Mouse (Mus musculus): ENCODE data around the gene Ppp2r5e. TPM values are rescaled to one million over a fixed set of nuclear protein-coding genes. Genes with fewer than 3 reads are reported as not detected.
A peak's percentile ranks its signal among the peaks of the same experiment; 100 is the strongest.

Gene Ppp2r5e
- polyA plus RNA-seq, 1 experiment from 2014 or later = 8.5 TPM

DNA sequence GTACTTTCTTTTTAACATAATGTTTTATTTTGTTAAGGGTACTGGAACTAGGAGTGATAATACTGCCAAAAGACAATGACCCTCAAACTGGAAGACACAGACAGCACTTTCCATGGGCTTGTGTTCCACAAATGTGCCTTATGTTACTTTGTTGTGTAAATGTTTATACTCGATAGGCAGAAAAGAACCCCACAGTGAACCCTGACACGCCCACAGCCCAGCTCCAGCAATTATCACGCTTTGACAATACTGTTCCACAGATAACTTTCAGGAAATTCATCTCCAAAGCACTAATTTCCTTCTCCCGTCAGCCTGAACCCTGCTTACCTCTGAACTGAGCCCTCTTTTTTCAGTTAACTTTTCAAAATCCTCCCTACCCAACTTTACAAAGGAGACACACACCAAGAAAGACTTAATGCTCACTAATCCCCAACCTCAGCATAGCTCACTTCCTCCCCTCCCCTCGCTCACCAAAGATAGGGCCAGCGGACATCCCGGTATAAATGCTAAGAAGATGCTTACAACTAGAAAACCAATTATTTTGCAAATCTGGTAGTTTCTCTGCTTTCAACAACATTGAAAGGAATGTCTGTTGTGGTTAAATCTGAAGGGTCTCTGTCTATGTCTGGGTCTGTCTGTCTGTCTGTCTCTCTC lies 58.9 kb downstream of the Ppp2r5e start:
- Histone ChIP-seq H3K27ac (replicated peaks) (peak overlapping the region; percentile 40), H3K4me1 (peaks cover 65% of the 10 kb centered on the region), H3K4me3 (no peak overlapping the region), H3K27me3 (replicated peaks) (no peaks in the 10 kb centered on the region), H3K9me3 (no peaks in the 10 kb centered on the region), H3K36me3 (no peaks in the 10 kb centered on the region), H3K4me2 (no peak overlapping the region), H3K9ac (no peak overlapping the region)
- ATAC-seq (ENCODE audit: extremely low read depth, insufficient number of reproducible peaks, low FRiP score, low TSS enrichment) = no peak
- 45% methylated on average over 7 of the region's 7 CpGs for WGBS

DNA sequence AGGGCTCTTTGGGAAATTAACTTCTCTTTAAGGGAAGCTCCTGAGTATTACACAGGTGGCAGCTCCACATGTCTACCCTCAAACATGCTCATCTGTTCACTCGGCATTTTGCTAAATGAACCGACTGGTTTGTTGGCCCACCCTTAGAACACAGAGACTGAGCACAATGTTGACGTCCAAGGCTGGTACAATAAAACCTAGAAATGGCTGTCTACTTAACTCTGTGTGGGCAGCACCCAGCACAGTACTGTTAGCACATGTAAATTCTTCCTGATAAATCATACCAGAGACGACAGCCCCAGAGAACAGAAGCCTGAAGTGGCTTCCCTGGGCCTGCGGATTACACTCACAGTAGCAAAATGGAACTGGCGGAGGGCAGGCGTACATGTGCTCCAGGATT lies 59.5 kb downstream of the Ppp2r5e start:
- no peak overlapping the region for H3K4me3 ChIP-seq
- no peaks in the 10 kb centered on the region for H3K36me3 ChIP-seq
- no peak for ATAC-seq (ENCODE audit: extremely low read depth, insufficient number of reproducible peaks, low FRiP score, low TSS enrichment)
- H3K27me3 ChIP-seq (replicated peaks) = no peaks in the 10 kb centered on the region
- no peak overlapping the region for H3K9ac ChIP-seq
- no peak overlapping the region for H3K4me2 ChIP-seq
- H3K4me1 ChIP-seq = peaks cover 65% of the 10 kb centered on the region
- 72% methylated on average over 7 of the region's 7 CpGs for whole genome bisulfite sequencing
- no peaks in the 10 kb centered on the region for H3K9me3 ChIP-seq
- peak overlapping the region; percentile 40 for H3K27ac ChIP-seq (replicated peaks)

DNA sequence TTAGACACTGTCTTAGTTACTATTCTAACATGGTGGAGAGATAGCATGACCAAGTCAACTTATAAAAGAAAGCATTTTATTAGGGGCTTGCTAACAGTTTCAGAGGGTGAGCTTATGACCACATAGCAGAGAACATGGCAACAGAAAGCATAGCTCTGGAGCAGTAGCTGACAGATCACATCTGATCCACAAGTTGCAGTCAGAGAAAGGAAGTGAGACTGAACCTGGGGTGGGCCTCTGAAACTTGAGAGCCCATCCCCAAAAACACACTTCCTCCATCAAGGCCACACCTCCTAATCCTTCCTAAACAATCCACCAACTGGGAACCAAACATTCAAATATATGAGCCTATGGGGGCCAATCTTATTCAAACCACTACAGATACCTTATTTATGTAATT lies 62.9 kb downstream of the Ppp2r5e start:
- H3K9me3 ChIP-seq = no peaks in the 10 kb centered on the region
- no peak overlapping the region for H3K9ac ChIP-seq
- no peak for ATAC-seq (ENCODE audit: extremely low read depth, insufficient number of reproducible peaks, low FRiP score, low TSS enrichment)
- no peak overlapping the region for H3K27ac ChIP-seq (replicated peaks)
- H3K27me3 ChIP-seq (replicated peaks) = no peaks in the 10 kb centered on the region
- H3K4me2 ChIP-seq = no peak overlapping the region
- peaks cover 73% of the 10 kb centered on the region for H3K4me1 ChIP-seq
- no peaks in the 10 kb centered on the region for H3K36me3 ChIP-seq
- H3K4me3 ChIP-seq = no peak overlapping the region

DNA sequence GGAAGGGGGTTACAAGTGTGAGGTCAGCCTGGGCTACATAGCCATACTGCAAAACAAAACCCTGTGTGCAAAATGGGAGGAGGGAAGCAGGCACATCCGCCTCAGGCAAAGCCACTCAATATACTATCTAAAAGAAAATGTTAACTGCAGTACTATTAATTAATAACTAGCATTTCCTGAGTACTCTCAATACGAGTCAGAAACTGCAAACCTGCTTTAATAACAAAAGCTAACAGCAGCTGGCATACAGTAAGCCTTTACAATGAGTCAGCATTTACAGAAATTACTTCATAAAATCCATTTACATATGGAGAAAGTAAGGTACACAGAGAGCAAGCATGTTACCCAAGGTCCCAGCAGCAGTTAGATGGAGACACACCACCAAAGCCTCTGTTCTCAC lies 64.2 kb downstream of the Ppp2r5e start:
- Histone ChIP-seq H3K27ac (replicated peaks) (no peak overlapping the region), H3K4me3 (no peak overlapping the region), H3K27me3 (replicated peaks) (no peaks in the 10 kb centered on the region), H3K4me1 (peaks cover 66% of the 10 kb centered on the region), H3K9me3 (no peaks in the 10 kb centered on the region), H3K36me3 (no peaks in the 10 kb centered on the region), H3K9ac (no peak overlapping the region), H3K4me2 (no peak overlapping the region)
- WGBS = 79% methylated on average over 2 of the region's 2 CpGs
- no peak for ATAC-seq (ENCODE audit: extremely low read depth, insufficient number of reproducible peaks, low FRiP score, low TSS enrichment)

DNA sequence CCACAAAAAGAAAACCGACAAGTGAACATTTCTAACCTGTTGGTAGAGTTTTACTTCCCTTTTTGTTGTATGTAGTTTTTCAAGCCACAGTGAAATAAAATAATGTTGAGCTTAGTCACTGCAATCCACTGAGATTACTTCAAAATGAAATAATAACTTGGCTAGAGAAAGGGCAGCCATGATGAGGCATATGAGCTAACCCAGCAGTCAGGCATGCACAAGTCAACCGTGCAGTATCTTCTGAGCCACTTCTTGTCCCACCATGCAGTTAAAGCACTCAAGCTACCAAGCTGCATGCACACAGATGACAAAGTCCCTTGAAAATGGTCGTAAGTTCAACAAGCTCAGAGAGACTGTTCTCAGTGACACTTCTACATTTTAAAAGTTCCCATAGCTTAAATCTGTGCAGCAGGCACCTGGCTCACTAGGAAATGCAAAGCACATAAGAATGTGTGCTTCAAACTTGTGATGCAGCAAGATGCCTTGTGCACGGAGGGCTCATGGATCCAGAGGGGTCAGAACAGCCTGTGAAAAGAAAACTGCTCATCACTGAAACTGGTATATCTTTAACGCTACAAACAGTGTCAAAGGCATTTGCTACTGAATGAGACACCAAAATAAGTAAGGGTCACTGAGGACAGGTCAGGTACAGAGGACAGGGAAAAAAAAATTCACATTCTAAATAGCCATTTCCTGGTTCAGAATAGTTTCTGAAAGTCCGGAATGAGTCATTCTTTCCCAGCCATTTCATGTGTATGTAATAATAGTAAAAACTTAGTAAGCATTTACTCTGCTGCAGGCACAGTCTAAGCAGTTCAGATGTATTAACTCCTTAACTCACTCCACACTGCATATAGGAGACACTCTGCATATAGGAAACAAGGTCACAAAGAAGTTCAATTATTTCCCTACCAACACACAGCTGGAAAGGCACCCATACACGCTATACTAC lies 66.9 kb downstream of the Ppp2r5e start:
- H3K27ac ChIP-seq (replicated peaks) = peak overlapping the region; percentile 51

DNA sequence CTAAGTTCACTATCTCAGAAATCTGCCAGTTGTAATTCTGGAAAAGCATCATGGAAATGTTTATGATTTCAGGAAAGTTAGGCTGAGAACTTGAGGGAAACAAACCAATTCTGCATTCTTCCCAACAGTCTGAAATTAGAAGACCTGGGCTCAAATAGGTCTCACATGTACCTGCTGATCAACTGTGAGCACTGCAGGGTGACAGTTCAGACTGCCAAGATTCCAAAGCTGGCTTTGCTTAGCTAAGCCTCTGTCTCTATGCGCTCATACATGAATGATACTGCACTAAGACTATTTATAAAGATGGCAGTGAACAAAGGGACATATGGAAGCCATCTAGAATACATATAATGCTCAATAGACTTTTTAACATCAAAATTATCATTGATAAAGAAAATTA lies 67.7 kb downstream of the Ppp2r5e start:
- Histone ChIP-seq H3K4me2 (no peak overlapping the region), H3K4me3 (no peak overlapping the region), H3K36me3 (peaks cover 5% of the 10 kb centered on the region; the same call in 1 of the 2 replicates), H3K27me3 (replicated peaks) (no peaks in the 10 kb centered on the region), H3K9ac (no peak overlapping the region), H3K4me1 (peaks cover 49% of the 10 kb centered on the region), H3K9me3 (no peaks in the 10 kb centered on the region), H3K27ac (replicated peaks) (no peak overlapping the region)
- ATAC-seq (ENCODE audit: extremely low read depth, insufficient number of reproducible peaks, low FRiP score, low TSS enrichment) = no peak
- 65% methylated on average over 1 of the region's 1 CpGs for WGBS

More for the DNA sequence above, 66.9 kb downstream of the Ppp2r5e start:
- peaks cover 46% of the 10 kb centered on the region for H3K4me1 ChIP-seq
- no peak overlapping the region for H3K9ac ChIP-seq
- no peak overlapping the region for H3K4me3 ChIP-seq
- no peak for ATAC-seq (ENCODE audit: extremely low read depth, insufficient number of reproducible peaks, low FRiP score, low TSS enrichment)
- WGBS = 65% methylated on average over 7 of the region's 7 CpGs
- H3K27me3 ChIP-seq (replicated peaks) = no peaks in the 10 kb centered on the region
- H3K9me3 ChIP-seq = no peaks in the 10 kb centered on the region
- H3K36me3 ChIP-seq = peaks cover 5% of the 10 kb centered on the region; the same call in 1 of the 2 replicates
- H3K4me2 ChIP-seq = no peak overlapping the region

DNA sequence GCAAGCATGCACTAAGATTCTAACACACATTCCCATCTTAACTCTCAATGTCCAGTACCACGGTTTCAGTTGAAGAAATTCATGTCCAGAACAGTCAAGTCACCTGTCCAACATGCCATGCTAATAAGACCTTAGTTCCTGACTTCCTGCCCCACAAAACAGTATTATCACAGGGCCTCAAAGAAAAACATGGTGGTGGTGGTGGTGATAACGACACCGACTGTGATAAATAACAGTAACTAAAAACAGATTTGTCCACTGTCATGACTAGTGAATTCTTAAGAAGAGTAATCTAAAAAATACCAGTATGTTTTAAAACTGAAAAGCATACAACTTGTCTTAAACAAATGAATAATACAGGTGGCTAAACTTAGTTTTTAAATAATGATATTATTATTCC lies 71.8 kb downstream of the Ppp2r5e start:
- Histone ChIP-seq H3K9ac (no peak overlapping the region), H3K4me2 (no peak overlapping the region), H3K27ac (replicated peaks) (no peak overlapping the region), H3K27me3 (replicated peaks) (no peaks in the 10 kb centered on the region), H3K9me3 (no peaks in the 10 kb centered on the region), H3K4me1 (peaks cover 56% of the 10 kb centered on the region), H3K4me3 (no peak overlapping the region), H3K36me3 (peaks cover 5% of the 10 kb centered on the region; the same call in 1 of the 2 replicates)
- WGBS = 48% methylated on average over 3 of the region's 3 CpGs
- ATAC-seq (ENCODE audit: extremely low read depth, insufficient number of reproducible peaks, low FRiP score, low TSS enrichment) = no peak

DNA sequence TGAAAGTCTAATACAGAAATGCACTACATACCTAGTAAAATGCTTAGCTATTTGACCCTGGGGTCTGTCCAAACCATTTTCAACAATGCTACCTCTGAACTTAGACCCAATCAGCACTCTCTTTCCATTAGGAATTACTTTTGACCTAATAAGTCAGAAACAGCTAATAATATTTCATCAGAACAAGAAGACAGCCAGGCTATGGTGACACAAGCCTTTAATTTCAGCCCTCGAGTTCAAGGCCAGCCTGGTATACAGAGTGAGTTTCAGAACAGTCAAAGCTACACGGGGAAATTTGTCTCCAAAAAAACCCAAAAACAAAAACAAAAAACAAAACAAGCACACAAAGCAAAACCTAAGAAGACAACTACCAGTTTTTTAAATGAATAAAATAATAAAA lies 73.1 kb downstream of the Ppp2r5e start:
- Histone ChIP-seq H3K9ac (no peak overlapping the region), H3K27me3 (replicated peaks) (no peaks in the 10 kb centered on the region), H3K4me1 (peaks cover 59% of the 10 kb centered on the region), H3K4me3 (no peak overlapping the region), H3K36me3 (peaks cover 5% of the 10 kb centered on the region; the same call in 1 of the 2 replicates), H3K27ac (replicated peaks) (no peak overlapping the region; the same call in 1 of the 2 replicates), H3K4me2 (no peak overlapping the region), H3K9me3 (no peaks in the 10 kb centered on the region)
- no peak for ATAC-seq (ENCODE audit: extremely low read depth, insufficient number of reproducible peaks, low FRiP score, low TSS enrichment)
- 75% methylated on average over 2 of the region's 2 CpGs for WGBS

DNA sequence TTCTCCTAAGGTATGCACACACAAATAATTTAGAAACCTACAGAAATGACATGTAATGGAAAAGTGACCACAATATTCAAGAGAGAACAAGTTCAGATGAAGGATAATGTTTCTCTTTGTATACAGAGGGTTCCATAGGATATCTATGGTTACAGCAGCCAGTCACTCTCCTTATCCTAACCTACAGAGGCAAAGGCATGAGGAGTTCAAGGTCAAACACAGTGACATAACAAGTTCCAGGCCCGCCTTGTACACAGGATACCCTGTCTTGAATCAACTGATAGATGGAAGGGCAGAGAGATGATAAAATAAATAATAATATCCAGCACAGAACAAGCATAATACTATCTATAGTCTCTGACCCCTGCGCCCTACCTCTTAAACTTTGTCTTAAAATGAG lies 73.7 kb downstream of the Ppp2r5e start:
- H3K27ac ChIP-seq (replicated peaks) = no peak overlapping the region; the same call in 1 of the 2 replicates

DNA sequence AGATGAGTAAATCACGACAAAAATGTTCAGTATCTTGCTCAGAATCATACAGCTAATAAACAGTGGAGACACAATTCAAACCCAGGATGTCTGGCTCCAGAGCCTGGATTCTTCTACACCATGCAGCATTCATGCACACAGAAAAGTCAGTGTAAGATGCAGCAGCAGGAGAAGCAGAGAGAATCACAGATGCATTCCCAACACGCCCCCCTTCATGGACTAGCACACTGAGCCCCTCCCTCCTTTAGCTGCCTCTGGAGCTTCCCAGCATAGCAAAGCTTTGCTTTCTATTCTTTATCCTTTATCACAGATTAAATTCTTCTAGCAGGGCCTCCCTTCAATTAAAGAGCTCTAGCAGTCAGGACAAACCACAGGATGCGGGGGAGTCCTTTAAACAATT lies 75.7 kb downstream of the Ppp2r5e start:
- peaks cover 68% of the 10 kb centered on the region for H3K4me1 ChIP-seq
- peaks cover 4% of the 10 kb centered on the region for H3K36me3 ChIP-seq
- no peak overlapping the region for H3K4me3 ChIP-seq
- WGBS = 45% methylated on average over 3 of the region's 3 CpGs
- H3K27me3 ChIP-seq (replicated peaks) = no peaks in the 10 kb centered on the region
- H3K9me3 ChIP-seq = no peaks in the 10 kb centered on the region
- ATAC-seq (ENCODE audit: extremely low read depth, insufficient number of reproducible peaks, low FRiP score, low TSS enrichment) = no peak
- peak overlapping the region; percentile 73 for H3K27ac ChIP-seq (replicated peaks)
- H3K9ac ChIP-seq = no peak overlapping the region
- H3K4me2 ChIP-seq = no peak overlapping the region

More for the DNA sequence above, 73.7 kb downstream of the Ppp2r5e start:
- WGBS = 56% methylated on average over 2 of the region's 2 CpGs
- Histone ChIP-seq H3K9ac (no peak overlapping the region), H3K36me3 (peaks cover 5% of the 10 kb centered on the region; the same call in 1 of the 2 replicates), H3K4me3 (no peak overlapping the region), H3K4me2 (no peak overlapping the region), H3K27me3 (replicated peaks) (no peaks in the 10 kb centered on the region), H3K4me1 (peaks cover 59% of the 10 kb centered on the region), H3K9me3 (no peaks in the 10 kb centered on the region)
- ATAC-seq (ENCODE audit: extremely low read depth, insufficient number of reproducible peaks, low FRiP score, low TSS enrichment) = no peak

DNA sequence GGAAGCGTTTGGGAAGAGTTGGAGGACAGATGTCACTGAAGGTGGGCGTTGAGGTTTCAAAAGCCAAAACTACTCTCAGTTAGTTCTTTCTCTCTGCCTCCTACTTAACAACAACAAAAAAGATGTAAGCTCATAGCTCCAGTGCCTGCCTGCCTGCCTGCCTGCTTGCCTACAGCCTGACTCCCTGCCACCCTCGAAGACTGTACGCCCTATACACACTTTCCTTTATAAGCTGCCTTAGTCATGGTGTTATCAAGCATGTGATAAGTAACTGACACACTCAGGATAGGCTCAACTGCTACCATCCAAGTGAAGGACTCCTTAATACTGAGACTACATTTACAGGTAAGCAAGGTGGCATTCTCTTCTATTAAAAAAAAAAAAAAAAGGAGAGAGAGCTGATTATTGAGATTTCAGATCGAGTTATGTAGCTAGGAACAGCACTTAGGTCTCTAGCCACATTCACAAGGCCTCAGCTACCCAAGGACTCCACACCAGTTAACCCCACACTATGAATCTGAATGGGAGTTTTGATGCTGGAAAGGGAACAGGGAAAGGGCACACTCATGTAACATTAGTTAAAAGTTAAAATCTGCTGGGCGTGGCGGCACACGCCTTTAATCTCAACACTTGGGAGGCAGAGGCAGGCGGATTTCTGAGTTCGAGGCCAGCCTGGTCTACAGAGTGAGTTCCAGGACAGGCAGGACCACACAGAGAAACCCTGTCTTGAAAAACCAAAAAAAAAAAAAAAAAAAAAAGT lies 76.7 kb downstream of the Ppp2r5e start:
- Histone ChIP-seq H3K27ac (replicated peaks) (no peak overlapping the region), H3K4me1 (peaks cover 75% of the 10 kb centered on the region), H3K4me2 (no peak overlapping the region), H3K4me3 (no peak overlapping the region), H3K36me3 (peaks cover 12% of the 10 kb centered on the region), H3K27me3 (replicated peaks) (no peaks in the 10 kb centered on the region), H3K9ac (no peak overlapping the region; the same call in 1 of the 2 replicates), H3K9me3 (no peaks in the 10 kb centered on the region)
- no peak for ATAC-seq (ENCODE audit: extremely low read depth, insufficient number of reproducible peaks, low FRiP score, low TSS enrichment)
- 71% methylated on average over 10 of the region's 10 CpGs for WGBS

All from heart, embryonic 13.5 days (tissue).